Mouse (Mus musculus): ENCODE measurements at regions not wholly inside any gene's neighbourhood (a gene's known extent, or its start where the extent isn't known, plus 50 kb on each side); places are given as distances from the start of the nearest gene placed in this dataset.

DNA sequence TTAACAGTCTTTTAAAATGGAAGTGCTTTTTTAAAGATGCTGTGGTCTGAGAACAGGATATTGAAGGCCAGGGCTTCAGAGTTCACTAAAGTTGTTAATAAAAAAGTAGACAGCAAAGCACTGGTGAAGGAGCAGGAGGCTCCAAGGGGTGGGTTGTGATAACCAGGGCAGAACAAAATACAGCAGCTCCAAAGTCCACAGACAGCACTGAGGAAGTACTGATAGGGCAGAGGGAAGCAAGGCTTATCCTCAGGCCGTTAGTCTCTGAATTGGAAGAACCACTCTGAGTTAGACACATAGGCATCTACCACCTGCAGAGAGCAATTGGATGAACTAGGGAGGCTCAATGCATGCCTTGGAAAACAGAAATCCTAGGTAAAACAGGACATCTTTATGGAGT, 62.1 kb downstream of the P2ry1 start:
- Histone ChIP-seq H3K36me3 (replicated peaks; ENCODE audit: insufficient read depth, low read length) (no peaks in the 10 kb centered on the region), H3K4me3 (ENCODE audit: low read depth, low read length) (no peak overlapping the region), H3K27me3 (ENCODE audit: insufficient read depth, low read length) (no peaks in the 10 kb centered on the region), H3K4me2 (ENCODE audit: low read depth, low read length) (no peak overlapping the region), H3K9me3 (ENCODE audit: low read length) (no peaks in the 10 kb centered on the region), H3K4me1 (ENCODE audit: insufficient read depth) (no peaks in the 10 kb centered on the region), H3K27ac (ENCODE audit: low read depth) (no peak overlapping the region), H3K9ac (replicated peaks) (no peak overlapping the region)
- no peak for DNase-seq
- ATAC-seq, result no peak
- WGBS (ENCODE audit: insufficient replicate concordance), result 16% methylated on average over 1 of the region's 1 CpGs
- no peak for TF ChIP-seq EP300 (IDR thresholded peaks at IDR 0.05; ENCODE audit: low read depth)
- TF ChIP-seq CTCF (IDR thresholded peaks at IDR 0.05; ENCODE audit: low read depth), result no peak

DNA sequence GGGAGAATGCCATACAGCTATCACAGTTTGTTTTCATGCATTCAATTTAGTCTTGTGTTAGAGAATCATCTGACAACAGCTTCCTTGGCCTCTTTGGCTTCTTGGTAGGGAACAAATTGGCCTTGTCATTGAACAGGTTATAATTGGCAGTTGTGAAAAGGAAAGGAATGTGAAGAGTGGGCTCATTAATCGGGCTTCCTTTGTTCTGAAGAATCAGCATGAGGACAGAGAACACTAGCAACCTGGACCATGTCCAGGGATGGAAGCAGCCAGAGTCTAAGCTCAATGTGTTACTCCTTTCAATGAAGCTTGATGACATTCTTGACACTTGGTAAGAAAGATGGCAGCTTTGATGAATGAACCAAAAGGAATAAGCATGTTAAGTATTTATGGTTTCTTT, 64.5 kb downstream of the P2ry1 start:
- DNase-seq, result no peak
- no peaks in the 10 kb centered on the region for H3K36me3 ChIP-seq (replicated peaks; ENCODE audit: insufficient read depth, low read length)
- no peaks in the 10 kb centered on the region for H3K27me3 ChIP-seq (ENCODE audit: insufficient read depth, low read length)
- H3K9ac ChIP-seq (replicated peaks), result no peak overlapping the region
- TF ChIP-seq EP300 (IDR thresholded peaks at IDR 0.05; ENCODE audit: low read depth), result no peak
- TF ChIP-seq CTCF (IDR thresholded peaks at IDR 0.05; ENCODE audit: low read depth), result no peak
- no peaks in the 10 kb centered on the region for H3K4me1 ChIP-seq (ENCODE audit: insufficient read depth)
- no peak for ATAC-seq
- no peak overlapping the region for H3K4me2 ChIP-seq (ENCODE audit: low read depth, low read length)
- H3K27ac ChIP-seq (ENCODE audit: low read depth), result no peak overlapping the region
- WGBS (ENCODE audit: insufficient replicate concordance), result 76% methylated on average over 1 of the region's 1 CpGs
- no peaks in the 10 kb centered on the region for H3K9me3 ChIP-seq (ENCODE audit: low read length)
- H3K4me3 ChIP-seq (ENCODE audit: low read depth, low read length), result no peak overlapping the region

DNA sequence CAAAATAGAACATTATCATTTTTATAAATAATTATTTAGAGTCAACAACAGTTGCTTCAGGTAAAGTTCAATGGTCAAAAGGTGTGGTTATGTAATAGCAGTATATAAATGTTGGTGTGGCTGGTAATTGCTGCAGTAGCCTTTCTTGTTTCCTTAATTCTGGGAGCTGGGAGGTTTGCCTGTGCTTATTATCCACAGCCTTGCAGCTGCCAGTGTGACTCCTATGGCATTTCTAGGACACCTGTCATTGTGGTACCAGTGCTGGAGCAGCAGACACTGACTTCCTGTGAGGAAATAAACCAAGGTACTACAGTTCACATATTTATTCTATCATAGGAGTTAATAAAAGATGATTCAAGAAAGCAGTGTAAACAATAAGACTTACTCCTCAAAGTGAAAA, 65.6 kb downstream of the P2ry1 start:
- DNase-seq, result no peak
- H3K4me3 ChIP-seq (ENCODE audit: low read depth, low read length), result no peak overlapping the region
- H3K4me1 ChIP-seq (ENCODE audit: insufficient read depth), result no peaks in the 10 kb centered on the region
- no peak overlapping the region for H3K4me2 ChIP-seq (ENCODE audit: low read depth, low read length)
- TF ChIP-seq CTCF (IDR thresholded peaks at IDR 0.05; ENCODE audit: low read depth) (no peak), EP300 (IDR thresholded peaks at IDR 0.05; ENCODE audit: low read depth) (no peak)
- H3K27me3 ChIP-seq (ENCODE audit: insufficient read depth, low read length), result no peaks in the 10 kb centered on the region
- no peak for ATAC-seq
- H3K36me3 ChIP-seq (replicated peaks; ENCODE audit: insufficient read depth, low read length), result no peaks in the 10 kb centered on the region
- H3K27ac ChIP-seq (ENCODE audit: low read depth), result no peak overlapping the region
- no peaks in the 10 kb centered on the region for H3K9me3 ChIP-seq (ENCODE audit: low read length)
- no peak overlapping the region for H3K9ac ChIP-seq (replicated peaks)

GRCm38 (mm10) chr3:61071041-61071440, 68.4 kb downstream of the P2ry1 start:
- DNase-seq (no peak), ATAC-seq (no peak)
- H3K4me3 ChIP-seq (ENCODE audit: low read depth, low read length), result no peak overlapping the region
- H3K4me2 ChIP-seq (ENCODE audit: low read depth, low read length), result no peak overlapping the region
- H3K9me3 ChIP-seq (ENCODE audit: low read length), result no peaks in the 10 kb centered on the region
- 0 out of 2 replicates have a peak overlapping the region, but pooled peaks have one; percentile 18 for H3K27ac ChIP-seq (ENCODE audit: low read depth)
- H3K27me3 ChIP-seq (ENCODE audit: insufficient read depth, low read length), result no peaks in the 10 kb centered on the region
- H3K4me1 ChIP-seq (ENCODE audit: insufficient read depth), result no peaks in the 10 kb centered on the region
- no peaks in the 10 kb centered on the region for H3K36me3 ChIP-seq (replicated peaks; ENCODE audit: insufficient read depth, low read length)
- TF ChIP-seq CTCF (IDR thresholded peaks at IDR 0.05; ENCODE audit: low read depth) (no peak), EP300 (IDR thresholded peaks at IDR 0.05; ENCODE audit: low read depth) (no peak)
- no peak overlapping the region for H3K9ac ChIP-seq (replicated peaks)
- whole genome bisulfite sequencing (ENCODE audit: insufficient replicate concordance), result 79% methylated on average over 1 of the region's 1 CpGs

DNA sequence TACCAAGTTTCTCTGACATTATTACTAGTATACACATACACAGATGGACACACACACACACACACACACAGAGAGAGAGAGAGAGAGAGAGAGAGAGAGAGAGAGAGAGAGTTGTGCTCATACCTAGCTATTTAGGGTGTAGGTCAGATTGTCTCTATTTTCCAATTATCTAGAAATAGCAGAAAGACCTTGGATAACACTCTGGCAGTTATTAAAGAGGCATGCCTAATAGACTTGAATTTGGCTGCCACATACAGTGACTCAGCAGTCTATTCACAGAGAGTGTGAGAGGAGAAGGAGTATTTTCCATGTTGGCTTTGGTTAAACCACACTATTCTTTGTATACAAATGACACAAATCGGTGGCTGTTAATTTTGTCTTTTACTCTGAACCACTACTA, 69.7 kb downstream of the P2ry1 start:
- ATAC-seq (peak; percentile 45), DNase-seq (no peak)
- Histone ChIP-seq H3K36me3 (replicated peaks; ENCODE audit: insufficient read depth, low read length) (no peaks in the 10 kb centered on the region), H3K4me3 (ENCODE audit: low read depth, low read length) (no peak overlapping the region), H3K4me2 (ENCODE audit: low read depth, low read length) (no peak overlapping the region), H3K9ac (replicated peaks) (no peak overlapping the region), H3K4me1 (ENCODE audit: insufficient read depth) (no peaks in the 10 kb centered on the region), H3K27ac (ENCODE audit: low read depth) (no peak overlapping the region), H3K27me3 (ENCODE audit: insufficient read depth, low read length) (no peaks in the 10 kb centered on the region), H3K9me3 (ENCODE audit: low read length) (no peaks in the 10 kb centered on the region)
- WGBS (ENCODE audit: insufficient replicate concordance), result 73% methylated on average over 1 of the region's 1 CpGs
- TF ChIP-seq CTCF (IDR thresholded peaks at IDR 0.05; ENCODE audit: low read depth) (no peak), EP300 (IDR thresholded peaks at IDR 0.05; ENCODE audit: low read depth) (peak; percentile 53; the same call in 1 of the 2 replicates)

DNA sequence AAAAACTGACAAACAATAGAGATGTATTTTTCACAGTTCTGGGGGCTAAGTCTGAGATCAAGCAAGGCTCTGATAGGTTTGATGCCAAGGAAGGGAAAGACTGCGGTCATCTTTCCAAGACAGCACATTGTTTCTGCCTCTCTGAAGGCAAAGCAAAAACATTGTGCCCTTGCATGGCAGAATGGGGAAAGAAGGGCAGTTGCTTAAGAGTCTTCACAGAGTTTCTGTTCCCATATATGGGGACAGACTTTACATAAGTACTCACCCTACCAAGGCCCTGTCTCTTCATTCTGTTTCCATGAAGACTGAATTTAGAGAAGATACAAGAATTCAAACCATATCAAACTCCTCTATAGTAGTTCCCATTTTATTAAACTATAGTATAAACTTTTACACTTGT, 70.5 kb downstream of the P2ry1 start:
- Histone ChIP-seq H3K4me3 (ENCODE audit: low read depth, low read length) (no peak overlapping the region), H3K4me2 (ENCODE audit: low read depth, low read length) (no peak overlapping the region), H3K27ac (ENCODE audit: low read depth) (no peak overlapping the region), H3K27me3 (ENCODE audit: insufficient read depth, low read length) (no peaks in the 10 kb centered on the region), H3K4me1 (ENCODE audit: insufficient read depth) (no peaks in the 10 kb centered on the region), H3K36me3 (replicated peaks; ENCODE audit: insufficient read depth, low read length) (no peaks in the 10 kb centered on the region), H3K9ac (replicated peaks) (no peak overlapping the region), H3K9me3 (ENCODE audit: low read length) (no peaks in the 10 kb centered on the region)
- 92% methylated on average over 1 of the region's 1 CpGs for WGBS (ENCODE audit: insufficient replicate concordance)
- DNase-seq (no peak), ATAC-seq (no peak)
- no peak for TF ChIP-seq EP300 (IDR thresholded peaks at IDR 0.05; ENCODE audit: low read depth)
- no peak for TF ChIP-seq CTCF (IDR thresholded peaks at IDR 0.05; ENCODE audit: low read depth)

DNA sequence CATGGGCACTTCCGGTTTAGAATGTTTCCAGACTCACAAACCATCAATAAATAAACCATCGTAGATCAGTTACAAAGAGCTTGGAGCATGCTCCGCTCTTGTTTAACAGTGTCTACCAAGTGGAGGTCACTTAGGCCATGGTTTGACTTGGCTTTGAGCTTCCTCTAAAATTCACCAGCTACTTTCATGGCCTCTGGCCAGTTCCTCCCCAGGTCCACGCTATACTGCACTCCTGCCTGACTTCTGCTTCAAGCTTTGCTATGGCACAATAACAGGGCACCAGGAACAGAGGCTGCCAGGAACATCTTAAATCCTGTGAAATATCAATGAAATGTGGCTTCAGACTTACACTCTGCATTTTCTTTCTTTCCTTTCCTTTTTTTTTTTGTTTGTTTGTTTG, 71.2 kb downstream of the P2ry1 start:
- no peak for TF ChIP-seq EP300 (IDR thresholded peaks at IDR 0.05; ENCODE audit: low read depth)
- TF ChIP-seq CTCF (IDR thresholded peaks at IDR 0.05; ENCODE audit: low read depth), result no peak

More for the DNA sequence above, 71.2 kb downstream of the P2ry1 start:
- ATAC-seq (no peak), DNase-seq (no peak)
- H3K4me1 ChIP-seq (ENCODE audit: insufficient read depth), result no peaks in the 10 kb centered on the region
- no peaks in the 10 kb centered on the region for H3K27me3 ChIP-seq (ENCODE audit: insufficient read depth, low read length)
- H3K27ac ChIP-seq (ENCODE audit: low read depth), result no peak overlapping the region
- H3K4me3 ChIP-seq (ENCODE audit: low read depth, low read length), result no peak overlapping the region
- 81% methylated on average over 4 of the region's 4 CpGs for WGBS (ENCODE audit: insufficient replicate concordance)
- no peaks in the 10 kb centered on the region for H3K36me3 ChIP-seq (replicated peaks; ENCODE audit: insufficient read depth, low read length)
- H3K4me2 ChIP-seq (ENCODE audit: low read depth, low read length), result no peak overlapping the region
- no peak overlapping the region for H3K9ac ChIP-seq (replicated peaks)
- H3K9me3 ChIP-seq (ENCODE audit: low read length), result no peaks in the 10 kb centered on the region

Data from liver, postnatal 0 days (tissue).